Comparison of ENCODE assay signal across 21 mouse cellular contexts in the genomic region with DNA sequence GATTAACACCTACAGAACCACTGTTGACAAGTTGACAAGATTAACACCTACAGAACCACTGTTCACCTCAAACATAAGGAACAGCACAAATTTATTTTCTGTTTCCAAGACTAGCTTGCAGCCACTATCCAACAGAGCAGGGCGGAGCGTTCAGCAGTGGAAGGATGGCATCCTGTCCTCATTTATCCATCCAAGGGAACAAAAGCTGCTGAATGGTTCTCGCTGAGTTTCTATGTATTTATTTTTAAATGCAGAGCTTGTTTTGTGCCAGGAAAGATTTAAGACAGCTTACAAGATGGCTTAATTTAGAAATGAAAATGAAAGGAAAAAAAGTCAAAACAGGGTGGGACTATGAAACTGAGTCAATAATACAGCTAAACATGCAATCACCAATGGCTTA.
DNase-seq lines count a peak whose midpoint lies in the region; ATAC-seq and TF ChIP-seq lines count a peak whose summit lies in the region.
"Had no signal": no experiment of that assay in that cellular context is flagged by ENCODE, and none has a peak within 500 bp of the region (broad histone marks: within the 10 kb centered on the region; RNA-seq: fewer than 3 reads in every experiment).

No protein-coding gene starts in this region.

- no peak overlapping the region for H3K4me3 ChIP-seq in left cerebral cortex, adult 2 months
- H3K4me3 ChIP-seq: embryonic facial prominence, embryonic 12.5 days; embryonic facial prominence, embryonic 15.5 days; gastrocnemius, adult 2 months; hindbrain, embryonic 12.5 days; hindbrain, embryonic 15.5 days had no signal

- peak; percentile 87 for ATAC-seq in frontal cortex, adult (ENCODE audit: low TSS enrichment)
- ATAC-seq: forebrain, embryonic 14.5 days; Patski had no signal

- no peak for TF ChIP-seq CTCF in left cerebral cortex, adult 2 months (IDR thresholded peaks at IDR 0.05)

- H3K27ac ChIP-seq in left cerebral cortex, adult 2 months, result no peak overlapping the region
- H3K27ac ChIP-seq: embryonic facial prominence, embryonic 12.5 days; embryonic facial prominence, embryonic 15.5 days; gastrocnemius, adult 2 months; hindbrain, embryonic 12.5 days; hindbrain, embryonic 15.5 days had no signal

- intact Hi-C loops in left cerebral cortex, postnatal 14 days (cut with DNase I), result no loop called here
- intact Hi-C loops in left cerebral cortex, adult 2 months (cut with DNase I), result loop anchor here (5.0 kb wide), 1 partner anchor 140 kb away; no protein-coding TSS in a partner anchor

- DNase-seq in frontal cortex, postnatal 14 days (ENCODE audit: low spot score in 2 of 2), result no peak
- peak; percentile 45 to 63 for DNase-seq in left cerebral cortex, postnatal 14 days (ENCODE audit: low spot score in 2 of 2)
- no peak for DNase-seq in left cerebral cortex, adult 2 months (ENCODE audit: extremely low spot score in 1 of 2, low spot score in 2 of 2)
- peak; percentile 60 for DNase-seq in brain, adult 2 months (ENCODE audit: low read depth, low spot score)
- DNase-seq in thymus, postnatal 25 days, result no peak
- DNase-seq: adrenal gland, postnatal 10 days; adrenal gland, postnatal 36 days; B cell, adult 2 months; cerebellum, adult 11 months; cerebellum, adult 2 months; cerebellum, adult 9-11 months; cerebellum, postnatal 25 days; gastrocnemius, adult 2 months; gastrocnemius, postnatal 14 days had no signal

Comparison
In these comparisons a context has a peak if more than half of its experiments do, and no peak if none do; other contexts are left out.
1. DNase-seq: peak in left cerebral cortex, postnatal 14 days (2 of 2) and brain, adult 2 months (single experiment); none in frontal cortex, postnatal 14 days (0 of 2), left cerebral cortex, adult 2 months (0 of 2) and thymus, postnatal 25 days (single experiment).